Mouse (Mus musculus) limb, embryonic 11.5 days (tissue): ENCODE results near the gene Taok3. TPM values are rescaled to one million over a fixed set of nuclear protein-coding genes. Genes with fewer than 3 reads are reported as not detected.

Experiments used
- ATAC-seq: fragments of 200-750 bp; cut with Nextera tagmentation; 2 replicates; pipeline ENCODE4 v1.8.0; 2017; ENCODE audit warnings: low read depth; ENCODE audit not compliant: insufficient number of reproducible peaks, low FRiP score, low TSS enrichment
- DNase-seq: peaks from one replicate; pipeline ENCODE4 v3.0.0-alpha.2; 2015; ENCODE audit warnings: low spot score
- H3K27ac ChIP-seq: fragments of 300-500 bp; sonication (generic); replicated peaks from 2 replicates; pipeline ENCODE4 v1.5.1; 2014; ENCODE audit warnings: low read depth, mild to moderate bottlenecking, low read length
- H3K27me3 ChIP-seq: fragments of 300-500 bp; sonication (generic); 2 replicates; pipeline ENCODE4 v1.6.1; 2014; ENCODE audit warnings: mild to moderate bottlenecking, low read length, mixed read lengths; ENCODE audit not compliant: control insufficient read depth, insufficient read depth
- H3K36me3 ChIP-seq: fragments of 300-500 bp; sonication (generic); 2 replicates; pipeline ENCODE4 v1.6.1; 2014; ENCODE audit warnings: mild to moderate bottlenecking, low read length, moderate library complexity, mixed read lengths; ENCODE audit not compliant: control insufficient read depth, insufficient read depth
- H3K4me1 ChIP-seq: fragments of 300-500 bp; sonication (generic); 2 replicates; pipeline ENCODE4 v1.6.1; 2014; ENCODE audit warnings: low read length, mixed read lengths; ENCODE audit not compliant: control insufficient read depth, insufficient read depth
- H3K4me2 ChIP-seq: fragments of 300-500 bp; sonication (generic); 2 replicates; pipeline ENCODE4 v1.6.1; 2014; ENCODE audit warnings: low read depth, mild to moderate bottlenecking, moderate library complexity; ENCODE audit not compliant: severe bottlenecking
- H3K4me3 ChIP-seq: fragments of 300-500 bp; sonication (generic); 2 replicates; pipeline ENCODE4 v1.5.1; 2014; ENCODE audit warnings: low read depth, low read length
- H3K9ac ChIP-seq: fragments of 300-500 bp; sonication (generic); 2 replicates; pipeline ENCODE4 v1.6.1; 2014; ENCODE audit warnings: mild to moderate bottlenecking, low read length
- H3K9me3 ChIP-seq: fragments of 300-500 bp; sonication (generic); 2 replicates; pipeline ENCODE4 v1.6.1; 2016; ENCODE audit warnings: low read length; ENCODE audit not compliant: control insufficient read depth
- whole genome bisulfite sequencing: fragments of 180-500 bp; shearing (Covaris S2); extraction: QIAGEN DNeasy Blood & Tissue Kit; methylation state at CpG from one replicate; pipeline ENCODE4 v1.1.7; 2014; 5-methylcytosine and 5-hydroxymethylcytosine counted together
- polyA plus RNA-seq: library from polyadenylated mRNA; unstranded; fragments of >200 nt; fragmentation: Nextera tagmentation; extraction: Ambion mirVana; gene quantifications from 2 replicates; pipeline ENCODE4 v1.2.1, GENCODE M21; 2014

Taok3 gene
- polyA plus RNA-seq, 1 experiment from 2014 or later = 6.1 TPM

DNA sequence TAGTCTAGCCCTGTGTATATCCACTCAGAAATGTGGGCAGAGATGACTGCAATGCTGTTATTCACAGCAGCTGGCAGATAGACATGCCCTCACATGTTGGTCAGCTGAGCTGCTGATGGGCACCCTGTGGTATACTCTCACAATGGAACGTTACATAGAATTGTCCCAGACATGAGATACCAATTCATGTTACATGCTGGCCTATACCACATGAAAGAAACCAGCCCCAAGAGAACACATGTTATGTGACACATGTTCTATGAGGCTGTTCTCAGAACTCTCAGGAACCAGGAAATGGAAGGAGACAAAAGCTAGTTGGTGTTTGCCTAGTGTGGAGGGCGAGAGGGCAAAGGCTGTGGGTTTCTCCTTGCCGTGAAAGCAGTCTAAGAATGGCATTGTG, 62.5 kb downstream of the Taok3 start:
- Histone ChIP-seq H3K4me1 (no peaks in the 10 kb centered on the region), H3K27me3 (no peaks in the 10 kb centered on the region), H3K27ac (no peak overlapping the region), H3K4me2 (no peak overlapping the region), H3K4me3 (no peak overlapping the region), H3K36me3 (no peaks in the 10 kb centered on the region; the same call in 1 of the 2 replicates), H3K9me3 (no peaks in the 10 kb centered on the region), H3K9ac (no peak overlapping the region)
- ATAC-seq (no peak), DNase-seq (no peak)
- 85% methylated on average over 3 of the region's 3 CpGs for WGBS

- no peak overlapping the region for H3K4me2 ChIP-seq
- H3K36me3 ChIP-seq = no peaks in the 10 kb centered on the region; the same call in 1 of the 2 replicates
- H3K27ac ChIP-seq = no peak overlapping the region
- DNase-seq (no peak), ATAC-seq (no peak)
- 87% methylated on average over 6 of the region's 6 CpGs for WGBS
- no peaks in the 10 kb centered on the region for H3K9me3 ChIP-seq
- no peaks in the 10 kb centered on the region for H3K27me3 ChIP-seq
- no peak overlapping the region for H3K9ac ChIP-seq
- no peak overlapping the region for H3K4me3 ChIP-seq
- H3K4me1 ChIP-seq = no peaks in the 10 kb centered on the region
These were observed 64.9 kb downstream of the Taok3 start for GRCm38 (mm10) chr5:117184832-117185231.

DNA sequence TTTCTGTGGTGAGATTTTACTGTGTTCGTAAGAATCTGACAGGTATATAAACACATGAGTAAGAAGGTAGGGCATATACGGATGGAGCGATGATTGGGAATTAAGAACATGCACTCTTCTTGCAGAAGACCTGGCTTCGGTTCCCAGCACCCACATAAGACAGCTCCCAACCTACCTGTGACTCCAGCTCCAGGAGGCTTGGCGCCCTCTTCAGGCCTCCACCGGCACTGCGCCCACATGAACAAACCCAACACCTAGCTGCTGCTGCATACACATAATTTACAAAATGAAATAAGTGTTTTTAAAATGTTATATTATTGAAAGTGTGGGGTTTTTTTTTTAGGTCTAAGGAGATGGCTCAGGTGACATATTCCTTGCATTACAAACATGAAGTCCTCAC, 65.7 kb downstream of the Taok3 start:
- no peak overlapping the region for H3K4me2 ChIP-seq
- H3K9me3 ChIP-seq = no peaks in the 10 kb centered on the region
- no peaks in the 10 kb centered on the region for H3K27me3 ChIP-seq
- no peak overlapping the region for H3K9ac ChIP-seq
- H3K4me3 ChIP-seq = no peak overlapping the region
- DNase-seq = no peak
- H3K27ac ChIP-seq = no peak overlapping the region
- ATAC-seq = no peak
- WGBS = 90% methylated on average over 7 of the region's 7 CpGs
- no peaks in the 10 kb centered on the region for H3K4me1 ChIP-seq
- H3K36me3 ChIP-seq = no peaks in the 10 kb centered on the region; the same call in 1 of the 2 replicates

- no peak for DNase-seq
These were observed 72.1 kb downstream of the Taok3 start for GRCm38 (mm10) chr5:117192061-117192460.

DNA sequence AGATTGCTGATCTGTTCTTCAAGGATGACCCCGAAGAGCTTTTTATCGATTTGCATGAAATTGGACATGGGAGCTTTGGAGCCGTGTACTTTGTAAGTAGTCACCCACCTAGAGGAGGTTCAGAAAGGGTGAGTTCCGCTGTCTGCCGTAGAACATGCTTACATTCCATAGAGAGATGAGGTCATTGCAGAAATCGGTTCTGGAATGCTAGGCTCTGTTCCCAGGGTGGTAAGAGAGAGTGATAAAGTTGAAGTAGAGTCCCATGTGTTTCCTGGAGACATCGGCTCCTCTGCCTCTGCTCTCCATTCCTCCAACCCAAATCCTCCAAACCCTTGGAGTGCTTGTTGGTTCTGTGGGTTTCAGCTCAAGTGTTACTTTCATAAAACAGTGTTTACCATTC, 73.8 kb downstream of the Taok3 start:
- Histone ChIP-seq H3K9ac (no peak overlapping the region), H3K27me3 (no peaks in the 10 kb centered on the region), H3K36me3 (no peaks in the 10 kb centered on the region), H3K27ac (no peak overlapping the region), H3K4me1 (no peaks in the 10 kb centered on the region), H3K4me2 (no peak overlapping the region), H3K4me3 (no peak overlapping the region), H3K9me3 (no peaks in the 10 kb centered on the region)
- ATAC-seq (no peak), DNase-seq (no peak)
- WGBS = 91% methylated on average over 7 of the region's 7 CpGs

More at GRCm38 (mm10) chr5:117192061-117192460, 72.1 kb downstream of the Taok3 start:
- no peaks in the 10 kb centered on the region for H3K4me1 ChIP-seq
- ATAC-seq = no peak
- H3K27me3 ChIP-seq = no peaks in the 10 kb centered on the region
- H3K4me2 ChIP-seq = no peak overlapping the region
- no peaks in the 10 kb centered on the region for H3K9me3 ChIP-seq
- WGBS = 85% methylated on average over 6 of the region's 6 CpGs
- H3K9ac ChIP-seq = no peak overlapping the region
- H3K4me3 ChIP-seq = no peak overlapping the region
- no peaks in the 10 kb centered on the region for H3K36me3 ChIP-seq
- H3K27ac ChIP-seq = no peak overlapping the region

DNA sequence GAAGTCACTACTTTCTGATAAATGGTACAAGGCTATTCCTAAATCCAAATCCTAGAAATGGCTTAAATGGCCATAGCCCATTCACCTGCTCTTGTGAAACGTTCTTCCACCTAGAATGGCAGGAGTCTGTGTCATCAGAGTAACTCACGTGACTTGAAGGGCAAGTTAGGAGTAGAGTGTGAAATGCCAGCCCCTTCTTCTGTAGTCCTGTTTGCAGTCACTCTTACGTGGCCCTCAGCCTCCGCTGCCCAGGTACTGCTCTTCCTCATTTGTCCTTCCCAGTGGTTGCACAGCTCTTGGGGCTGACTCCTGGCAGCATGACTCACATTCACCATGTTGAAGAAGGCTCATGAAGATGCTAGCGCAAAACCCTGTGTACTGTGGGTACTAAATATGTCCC, 74.7 kb downstream of the Taok3 start:
- no peak overlapping the region for H3K9ac ChIP-seq
- no peaks in the 10 kb centered on the region for H3K36me3 ChIP-seq
- DNase-seq = no peak
- no peaks in the 10 kb centered on the region for H3K9me3 ChIP-seq
- H3K4me3 ChIP-seq = no peak overlapping the region
- WGBS = 89% methylated on average over 5 of the region's 5 CpGs
- no peak overlapping the region for H3K4me2 ChIP-seq
- H3K4me1 ChIP-seq = no peaks in the 10 kb centered on the region
- ATAC-seq = no peak
- no peak overlapping the region for H3K27ac ChIP-seq
- no peaks in the 10 kb centered on the region for H3K27me3 ChIP-seq

DNA sequence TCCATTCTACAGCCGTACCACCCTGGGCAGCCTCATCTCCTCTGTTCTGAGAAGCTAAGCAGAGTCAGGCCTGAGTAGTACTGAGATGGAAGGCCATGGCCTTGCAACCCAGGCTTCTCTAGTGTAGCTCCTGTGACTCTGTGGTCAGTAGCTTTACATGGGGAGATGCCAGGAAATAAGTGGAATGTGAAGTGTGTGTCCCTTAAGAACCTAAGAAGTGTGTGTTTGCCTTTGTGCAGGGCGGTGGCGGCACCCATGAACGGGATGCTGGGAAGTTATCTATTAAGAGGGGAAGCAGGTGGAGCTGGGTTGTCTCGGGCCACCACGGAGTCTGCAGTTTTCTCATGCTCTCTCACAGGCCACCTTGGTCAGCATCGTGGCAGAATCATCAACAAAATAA, 76.6 kb downstream of the Taok3 start:
- Histone ChIP-seq H3K9ac (no peak overlapping the region), H3K36me3 (no peaks in the 10 kb centered on the region), H3K27ac (no peak overlapping the region), H3K4me1 (no peaks in the 10 kb centered on the region), H3K27me3 (no peaks in the 10 kb centered on the region), H3K9me3 (no peaks in the 10 kb centered on the region), H3K4me2 (no peak overlapping the region), H3K4me3 (no peak overlapping the region)
- DNase-seq = no peak
- 95% methylated on average over 7 of the region's 7 CpGs for WGBS
- no peak for ATAC-seq

GRCm38 (mm10) chr5:117198390-117198789, 78.5 kb downstream of the Taok3 start:
- no peak overlapping the region for H3K4me2 ChIP-seq
- H3K4me1 ChIP-seq = no peaks in the 10 kb centered on the region
- no peak overlapping the region for H3K4me3 ChIP-seq
- H3K27me3 ChIP-seq = no peaks in the 10 kb centered on the region
- ATAC-seq (no peak), DNase-seq (no peak)
- 0 out of 2 replicates have a peak, but pooled peaks cover 4% of the 10 kb centered on the region for H3K36me3 ChIP-seq
- no peak overlapping the region for H3K27ac ChIP-seq
- H3K9ac ChIP-seq = no peak overlapping the region
- H3K9me3 ChIP-seq = no peaks in the 10 kb centered on the region
- 68% methylated on average over 3 of the region's 3 CpGs for WGBS

DNA sequence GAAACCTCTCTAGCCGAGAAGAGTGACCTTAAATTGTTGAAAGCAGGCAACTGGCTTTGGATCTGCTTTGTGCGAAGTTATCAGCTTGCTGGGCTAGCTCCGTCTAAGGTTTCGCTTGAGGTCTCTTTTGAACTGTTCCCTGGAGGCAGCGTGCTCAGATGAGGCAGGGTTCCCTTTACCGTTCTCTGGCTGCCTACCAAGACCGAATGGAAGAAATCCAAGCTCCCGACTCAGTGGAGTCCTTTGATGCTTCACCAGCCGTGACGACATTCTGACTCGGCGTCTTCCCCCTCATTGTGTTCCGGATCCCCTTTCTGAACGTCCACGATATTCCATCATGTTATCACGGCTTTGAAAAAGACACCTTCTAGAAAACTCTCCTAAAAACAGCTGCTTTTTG, 87.4 kb downstream of the Taok3 start:
- DNase-seq = no peak
- no peak overlapping the region for H3K4me2 ChIP-seq
- H3K4me3 ChIP-seq = no peak overlapping the region
- no peaks in the 10 kb centered on the region for H3K27me3 ChIP-seq
- H3K36me3 ChIP-seq = peaks cover 2% of the 10 kb centered on the region; the same call in 1 of the 2 replicates
- ATAC-seq = no peak
- H3K4me1 ChIP-seq = no peaks in the 10 kb centered on the region
- no peaks in the 10 kb centered on the region for H3K9me3 ChIP-seq
- no peak overlapping the region for H3K27ac ChIP-seq
- H3K9ac ChIP-seq = no peak overlapping the region
- 93% methylated on average over 16 of the region's 16 CpGs for WGBS
